Mouse (Mus musculus) G1E-ER4 (cell line): ENCODE measurements around the gene Tlcd1. TPM values are rescaled to one million over a fixed set of nuclear protein-coding genes. Genes with fewer than 3 reads are reported as not detected.

Experiments
- GATA1 ChIP-seq: IDR thresholded peaks from one replicate; pipeline ENCODE4 v1.8.0; 2012; ENCODE audit warnings: low read length, inconsistent platforms
- polyA plus RNA-seq: library from polyadenylated mRNA; stranded (reverse); fragments of >175 nt; gene quantifications from 2 replicates; pipeline ENCODE4 v1.2.3, GENCODE M21; 2012

Tlcd1 gene
- polyA plus RNA-seq, 1 experiment, result 118 TPM

DNA sequence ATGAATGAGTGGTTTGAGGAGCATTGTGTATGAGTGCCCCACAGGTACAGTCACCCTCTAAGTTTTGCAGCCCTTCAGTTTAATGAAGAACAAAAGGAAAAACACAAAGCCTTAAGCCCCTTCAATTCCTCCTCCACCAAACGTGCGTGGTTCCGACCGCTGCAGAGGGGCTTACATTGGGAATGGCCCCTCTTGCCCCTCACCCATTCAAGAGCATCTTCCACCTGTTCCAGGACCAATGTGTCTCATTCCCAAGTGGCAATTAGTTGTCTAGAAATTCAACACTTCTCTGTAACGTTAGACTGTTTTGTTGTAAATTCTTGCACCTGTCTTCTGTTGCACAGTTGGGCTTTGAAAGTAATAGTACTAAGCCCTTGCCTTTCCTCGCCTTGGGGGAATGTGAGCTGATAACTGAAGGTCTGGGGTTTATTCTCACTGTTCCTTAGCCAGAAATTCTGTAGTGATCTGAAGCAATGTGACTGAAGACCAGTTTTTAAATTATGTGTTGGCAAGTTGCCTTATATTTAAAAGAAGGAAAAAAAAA is 20.3 kb upstream of the Tlcd1 start:
- TF ChIP-seq GATA1, result no peak

DNA sequence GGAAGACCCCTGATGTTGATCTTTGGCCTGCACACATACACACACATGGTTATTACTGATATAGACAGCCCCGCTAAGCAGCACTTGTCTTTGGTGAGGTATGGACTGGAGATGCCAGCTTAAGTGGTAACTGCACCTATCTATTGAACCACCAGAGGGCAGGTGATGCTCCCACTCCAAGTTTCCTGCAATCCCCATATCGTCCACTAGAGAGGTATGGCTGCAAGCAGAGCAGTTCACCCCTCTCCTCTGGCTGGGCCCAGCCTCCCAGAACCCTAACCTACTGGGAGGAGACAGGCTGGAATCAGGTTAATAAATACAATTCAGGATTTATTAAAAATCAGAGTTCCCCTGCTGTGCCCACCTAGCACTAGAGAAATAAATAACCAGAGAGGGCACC is 17.4 kb upstream of the Tlcd1 start:
- TF ChIP-seq GATA1, result no peak

DNA sequence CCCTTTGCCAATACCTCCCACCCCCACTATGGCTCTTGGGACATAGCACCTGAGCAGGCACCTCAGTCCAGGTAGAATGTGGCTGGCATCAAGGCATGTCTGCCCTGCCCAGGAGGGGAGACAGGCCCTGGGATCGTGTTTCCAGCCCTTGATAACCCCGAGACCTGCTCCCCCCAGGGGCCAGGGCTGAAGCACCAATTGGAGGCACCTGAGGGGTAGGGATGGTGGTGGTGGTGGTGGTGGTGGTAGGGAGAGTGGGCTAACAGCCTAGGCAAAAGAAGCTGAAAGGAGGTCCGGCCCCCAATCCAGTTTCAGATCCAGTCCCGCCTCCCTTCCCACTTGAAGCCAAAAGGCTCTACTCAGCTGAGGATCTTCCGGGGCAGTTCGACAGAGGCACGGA is 17.0 kb upstream of the Tlcd1 start:
- TF ChIP-seq GATA1, result no peak

DNA sequence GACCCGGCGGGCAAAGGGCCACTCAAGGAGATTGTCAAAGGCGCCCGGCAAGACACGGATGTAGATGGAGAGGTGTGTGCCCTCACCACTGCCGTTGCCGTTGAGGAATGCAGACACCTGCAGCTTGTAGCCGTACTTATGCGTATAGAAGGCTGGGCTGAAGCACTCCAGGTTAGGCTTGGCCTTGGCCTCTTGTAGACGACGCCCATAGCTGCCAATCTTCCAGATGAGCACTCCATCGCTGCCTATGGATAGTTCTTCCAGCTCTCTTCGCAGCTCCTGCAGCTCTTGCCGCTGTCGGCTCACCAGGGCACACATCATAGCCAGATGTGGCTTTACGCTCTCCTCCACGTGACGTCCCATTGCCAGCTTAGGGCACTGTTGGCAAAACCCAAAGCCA is 16.3 kb upstream of the Tlcd1 start:
- no peak for TF ChIP-seq GATA1

DNA sequence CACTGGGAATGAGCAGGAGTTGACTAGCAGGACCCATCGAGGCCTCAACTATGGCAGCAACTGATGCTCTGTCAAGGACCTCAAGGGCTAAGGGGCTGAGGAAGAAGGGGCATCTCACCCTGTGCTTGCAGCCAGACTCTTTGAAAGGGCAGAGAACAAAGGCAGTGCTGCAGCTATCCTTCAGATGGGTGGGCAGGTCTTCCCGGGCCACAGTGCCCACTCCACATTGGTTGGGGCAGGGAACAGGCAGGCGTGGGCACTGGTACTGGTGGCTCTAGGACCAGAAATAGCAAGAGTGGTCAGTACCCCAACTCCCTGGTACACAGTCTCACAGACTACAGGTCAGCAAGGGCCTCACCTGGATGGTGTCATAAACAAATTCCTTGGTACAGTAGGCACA is 15.8 kb upstream of the Tlcd1 start:
- no peak for TF ChIP-seq GATA1

DNA sequence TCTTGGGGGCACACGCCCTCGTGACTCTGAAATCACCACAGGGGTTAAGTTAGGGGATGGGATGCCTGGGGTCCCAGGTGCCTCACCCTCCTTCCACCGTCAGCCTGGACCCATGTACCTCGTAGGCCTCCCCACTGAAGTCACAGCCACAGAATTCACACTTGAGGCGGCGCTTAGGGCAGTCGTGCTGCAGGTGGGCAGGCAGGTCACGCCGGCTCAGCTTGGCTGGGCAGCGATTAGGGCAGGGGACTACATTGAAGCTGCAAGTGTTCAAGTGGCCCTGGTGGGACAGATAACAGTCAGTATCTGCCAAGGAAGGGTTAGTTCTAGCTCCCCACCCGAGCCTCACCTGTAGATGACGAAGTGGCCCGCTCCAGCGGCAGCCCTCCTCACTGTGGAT is 15.3 kb upstream of the Tlcd1 start:
- no peak for TF ChIP-seq GATA1

DNA sequence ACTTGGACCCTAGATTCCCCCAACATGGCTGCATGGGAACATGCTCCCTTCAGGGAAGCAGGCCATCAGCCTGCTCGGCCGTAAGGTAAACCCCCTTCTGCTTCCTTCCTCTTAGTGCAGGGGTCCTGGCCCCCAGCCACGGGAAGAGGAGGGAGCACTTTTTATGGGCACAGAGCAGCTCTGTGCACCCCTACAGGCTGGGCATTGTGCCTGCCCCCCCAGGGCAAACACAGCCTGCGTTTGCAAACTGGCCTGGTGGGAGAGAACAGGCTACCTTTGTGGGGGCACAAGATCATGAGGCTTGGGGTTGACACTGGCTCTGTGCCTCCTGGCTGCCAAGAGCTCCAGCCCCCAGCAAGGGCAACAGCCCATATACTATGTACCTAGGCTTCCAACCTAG is 14.5 kb upstream of the Tlcd1 start:
- no peak for TF ChIP-seq GATA1

DNA sequence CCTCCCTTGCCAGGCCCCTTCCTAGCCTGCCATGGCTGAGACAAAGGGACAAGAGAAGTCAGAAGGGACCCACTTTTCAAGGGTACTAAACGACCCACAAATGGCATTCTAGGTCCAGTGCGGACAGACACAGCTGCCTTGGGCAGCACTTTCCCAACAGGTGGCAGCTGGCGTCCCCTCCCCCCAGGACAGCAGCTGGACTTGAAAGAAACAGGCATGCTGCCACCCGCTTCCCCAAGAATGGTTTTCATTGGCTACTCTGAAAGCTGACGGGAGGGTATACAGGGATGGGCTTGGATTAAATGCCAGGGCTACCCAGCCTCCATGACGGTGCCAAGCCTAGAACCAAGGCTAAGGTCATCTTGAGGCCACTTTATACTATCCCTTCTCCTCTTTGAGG is 14.0 kb upstream of the Tlcd1 start:
- no peak for TF ChIP-seq GATA1

DNA sequence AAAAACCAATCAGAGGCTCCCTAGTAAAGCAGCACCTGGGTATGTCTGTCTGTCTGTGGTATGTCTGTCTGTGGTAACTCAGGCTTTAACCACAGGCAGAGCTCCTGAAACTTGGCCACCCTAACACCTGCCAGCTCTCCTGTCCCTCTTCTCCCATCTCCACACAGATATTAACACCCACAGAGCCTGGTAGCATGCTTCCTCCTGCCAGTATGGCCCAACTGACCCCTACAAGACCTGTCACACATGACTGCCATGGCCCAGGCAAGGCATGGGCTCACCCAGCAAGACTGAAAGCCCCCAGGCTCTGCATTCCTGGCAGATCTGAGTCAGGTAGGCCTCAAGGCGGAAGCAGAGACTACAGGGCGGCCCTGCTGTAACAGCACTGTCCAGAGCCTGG is 13.5 kb upstream of the Tlcd1 start:
- no peak for TF ChIP-seq GATA1

DNA sequence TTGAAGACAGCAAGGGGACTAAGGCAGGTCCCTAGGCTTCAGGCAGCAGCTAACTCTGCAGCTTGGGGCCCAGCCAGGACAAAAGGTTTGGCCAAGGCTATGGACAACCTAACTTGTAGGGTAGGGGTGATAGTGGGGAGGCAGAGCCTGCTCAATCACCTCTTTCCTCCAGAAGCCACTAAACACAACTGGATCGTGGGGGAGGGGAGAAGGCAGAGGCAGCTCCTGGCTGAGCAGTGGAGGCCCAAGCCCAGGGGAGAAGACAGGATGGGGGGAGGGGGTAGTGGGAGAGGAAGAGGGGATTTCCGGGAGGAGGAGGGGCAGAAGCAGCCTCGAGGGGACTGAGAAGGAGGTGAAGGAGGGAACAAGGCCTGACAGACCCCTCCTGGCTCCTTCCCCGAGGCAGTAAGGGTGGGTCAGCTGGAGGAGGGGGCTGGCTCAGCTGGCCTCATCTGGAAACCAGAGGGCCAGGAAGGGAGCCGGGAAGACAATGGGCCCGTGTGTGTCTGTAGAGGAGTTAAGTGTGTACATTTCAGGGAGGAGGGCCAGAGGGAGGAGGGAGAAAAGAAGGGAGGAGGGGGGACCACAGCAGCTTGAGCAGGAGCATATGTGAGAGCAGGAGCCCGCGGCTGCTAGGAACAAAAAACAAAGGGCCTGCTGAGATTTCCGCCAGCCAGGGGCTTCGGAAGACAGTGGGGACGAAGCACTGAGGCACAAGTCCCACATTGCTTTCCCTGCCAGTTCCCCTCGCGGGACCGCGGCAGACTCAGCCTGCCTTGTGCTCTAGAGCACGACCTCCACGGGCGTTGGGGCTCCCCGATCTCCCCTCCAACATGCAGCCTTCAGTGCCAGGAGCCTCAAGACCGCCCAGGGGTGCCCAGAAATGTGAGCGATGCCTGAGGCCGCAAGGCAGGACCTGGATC is 12.6 kb upstream of the Tlcd1 start:
- TF ChIP-seq GATA1, result no peak

DNA sequence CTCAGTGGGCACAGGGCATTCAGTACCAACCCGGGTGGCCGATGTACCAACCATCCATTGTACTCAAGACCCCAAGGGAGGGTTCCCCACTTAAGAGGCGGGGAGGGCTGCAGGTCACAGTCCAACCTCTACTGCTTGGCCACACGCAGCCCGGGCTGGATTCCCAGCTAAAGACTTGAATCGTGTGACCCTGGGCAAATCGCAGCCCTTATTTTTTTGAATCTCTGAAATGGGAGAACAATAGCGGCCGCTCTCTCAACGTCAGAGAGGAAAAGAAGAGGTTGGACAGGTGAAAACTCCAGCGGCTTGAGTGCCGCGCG is 11.9 kb upstream of the Tlcd1 start:
- TF ChIP-seq GATA1, result no peak

DNA sequence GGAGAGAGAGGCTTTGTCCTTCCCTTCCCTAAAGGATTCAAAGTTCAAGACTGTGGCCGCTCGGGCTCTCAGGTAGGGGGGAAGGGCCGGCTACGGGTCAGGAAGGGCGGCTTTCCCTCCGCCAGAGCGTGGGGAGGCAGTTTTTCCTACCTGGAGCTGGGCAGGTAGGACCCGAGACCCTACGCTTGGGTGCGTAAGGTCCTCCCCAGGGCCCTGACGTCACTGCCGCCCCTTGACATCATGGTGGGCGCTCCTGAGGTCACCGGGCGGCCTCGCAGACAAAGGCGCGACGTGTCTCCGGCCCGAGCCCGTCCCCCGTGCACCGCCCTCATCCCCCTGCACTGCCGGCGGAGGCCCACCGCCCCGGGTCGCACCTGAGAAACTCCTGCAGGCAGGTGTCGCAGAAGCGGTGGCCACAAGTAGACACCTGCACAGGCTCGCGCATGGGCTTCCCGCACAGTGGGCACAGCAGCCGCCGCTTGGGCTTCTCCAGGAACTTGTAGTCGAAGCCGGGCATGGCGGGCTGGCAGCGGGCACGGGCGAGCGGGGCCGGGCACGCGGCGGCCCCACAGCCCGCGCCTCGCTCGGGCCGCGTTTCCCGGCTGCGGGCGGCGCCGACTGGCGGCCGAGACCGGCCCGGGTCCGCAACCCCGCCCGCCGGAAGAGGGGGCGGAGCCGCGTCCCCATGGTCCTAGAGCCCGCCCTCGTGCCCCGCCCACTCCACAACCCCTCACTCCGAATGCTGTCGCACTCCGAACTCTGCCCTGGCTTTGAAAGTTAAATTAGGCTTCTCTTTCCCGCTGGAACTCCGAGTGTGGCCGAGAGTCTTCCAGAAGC is 11.4 kb upstream of the Tlcd1 start, which contains the start of gene Traf4:
Traf4 (minus strand) TSS at position 666 of the 837 bp plus-strand sequence.
- TF ChIP-seq GATA1, result no peak

DNA sequence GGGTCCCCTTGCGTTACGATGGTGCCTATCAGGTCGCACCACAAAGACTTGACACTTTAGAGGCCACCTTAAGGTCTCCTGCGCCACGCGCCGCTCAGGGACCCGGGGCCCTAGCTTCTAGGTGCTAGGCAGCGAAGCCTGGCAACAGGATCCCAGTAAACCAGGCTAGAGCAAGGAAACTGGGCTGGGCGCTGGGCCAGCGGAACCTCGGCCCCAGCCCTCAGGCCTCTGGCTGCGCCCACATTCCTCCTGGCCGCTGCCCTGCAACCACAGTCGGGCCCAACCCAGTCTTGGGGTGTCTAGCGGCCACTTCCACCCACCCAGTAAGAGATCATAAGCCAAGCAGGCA is 10.8 kb upstream of the Tlcd1 start:
- TF ChIP-seq GATA1, result no peak

DNA sequence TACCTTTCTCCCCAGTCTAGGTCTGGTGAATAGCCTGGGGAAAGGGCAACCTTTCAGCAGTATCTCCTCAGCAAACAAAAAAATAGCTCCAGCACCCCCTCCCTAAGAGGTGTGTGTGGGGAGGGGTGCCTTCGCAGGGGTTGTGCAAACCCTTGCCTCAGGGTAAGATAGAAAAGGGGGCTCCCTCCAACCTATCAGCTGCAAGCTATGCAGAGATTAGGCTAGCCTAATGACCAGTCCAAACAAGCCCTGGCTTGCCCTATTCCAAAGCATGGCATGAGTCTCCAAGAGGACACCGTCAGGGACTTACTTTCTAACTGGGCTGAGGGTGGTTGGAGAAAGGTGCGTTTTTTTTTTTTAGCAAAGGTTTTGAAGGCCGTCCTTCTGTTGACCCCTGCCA is 10.3 kb upstream of the Tlcd1 start:
- TF ChIP-seq GATA1, result no peak

DNA sequence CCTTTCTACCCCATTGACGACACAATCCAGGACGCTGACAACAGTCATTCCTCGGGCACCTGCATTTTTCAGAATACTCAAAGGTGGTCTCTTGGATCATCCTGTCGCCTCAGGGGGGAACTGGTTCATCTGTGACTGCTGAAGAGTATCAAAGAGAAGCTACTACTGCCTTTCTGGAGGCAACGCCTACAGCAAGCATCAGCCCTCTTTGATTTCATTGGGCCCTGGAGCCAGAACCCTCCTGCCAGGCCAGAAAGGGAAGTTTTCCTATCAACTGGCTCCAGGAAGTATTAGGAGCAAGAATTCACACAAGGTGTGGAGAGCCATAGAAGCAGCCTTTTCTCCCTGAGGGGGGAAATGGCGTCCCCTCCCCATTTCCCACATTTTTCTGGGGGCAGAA is 9.9 kb upstream of the Tlcd1 start:
- TF ChIP-seq GATA1, result no peak

DNA sequence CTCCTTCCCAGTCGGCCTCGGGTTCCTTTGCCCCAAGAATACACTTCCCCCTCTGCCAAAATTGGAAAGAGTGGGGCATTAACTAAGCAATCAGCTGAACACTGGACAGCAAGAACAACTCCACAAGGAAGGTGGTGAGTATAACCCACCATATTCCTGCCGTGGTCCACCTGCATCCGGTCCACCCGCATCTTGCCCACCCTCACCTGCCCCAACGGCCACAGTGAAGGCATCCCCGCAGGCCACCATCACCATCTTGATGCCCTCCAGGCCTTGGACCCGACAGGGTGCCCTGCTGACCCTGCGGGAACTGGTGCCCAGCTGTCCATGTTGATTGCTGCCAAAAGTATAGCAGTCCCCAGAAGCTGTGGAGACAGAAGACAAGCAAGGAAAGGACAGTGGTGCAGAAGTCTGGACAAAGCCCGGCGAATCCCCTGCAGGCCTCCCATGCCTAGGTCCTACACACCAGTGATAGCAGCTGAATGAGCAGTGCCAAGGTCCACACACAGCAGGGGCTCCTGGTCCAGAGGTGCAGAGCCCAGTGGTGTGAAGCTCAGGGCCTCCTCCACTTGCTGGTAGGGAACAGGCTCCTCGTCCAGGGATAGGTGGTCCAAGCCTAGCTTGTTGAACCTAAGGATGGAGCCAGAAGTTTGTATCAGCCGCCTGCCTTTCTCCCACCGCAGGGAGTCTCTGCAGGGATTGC is 9.1 kb upstream of the Tlcd1 start:
- no peak for TF ChIP-seq GATA1
